Mouse (Mus musculus) right cerebral cortex, adult 2 months (tissue): Measurements from ENCODE around the gene Ces1a.

Experiments
- DNase-seq, 2 experiments: peaks; one replicate each; pipeline ENCODE4 v3.0.0; 2021 to 2022; ENCODE audit warnings: low spot score in 2 of 2

The Ces1a gene

GRCm38 (mm10) chr8:92996840-92997239 lies 51.2 kb downstream of the Ces1a start:
- peak; percentile 66 to 73 for DNase-seq

GRCm38 (mm10) chr8:92984376-92984775 lies 63.6 kb downstream of the Ces1a start:
- peak in 1 of 2 experiments; percentile 16 for DNase-seq

DNA sequence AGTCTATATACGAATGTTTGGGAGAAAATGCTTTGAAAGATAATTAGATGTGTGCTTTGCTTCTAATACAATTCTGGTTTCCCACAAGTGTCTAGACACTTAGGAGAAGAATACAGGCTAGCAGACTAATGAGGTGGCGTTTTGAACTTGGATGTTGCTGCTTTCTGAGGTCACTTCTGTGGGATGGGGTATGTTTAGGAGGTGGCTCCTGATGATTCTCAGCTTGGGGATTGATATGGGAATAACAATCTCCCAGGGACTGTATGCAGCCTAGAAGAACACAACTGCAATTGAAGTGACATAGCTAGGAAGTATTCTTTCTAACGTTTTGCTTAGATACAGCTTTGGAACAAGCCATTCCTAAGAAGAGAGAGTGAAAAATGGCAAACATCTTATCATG lies 65.5 kb downstream of the Ces1a start:
- DNase-seq, result no peak

- DNase-seq, result no peak
Measured at GRCm38 (mm10) chr8:92976656-92977055, 71.3 kb downstream of the Ces1a start.

- DNase-seq, result no peak
Measured at GRCm38 (mm10) chr8:92972949-92973348, 75.0 kb downstream of the Ces1a start.
